Mouse (Mus musculus): ENCODE measurements around the gene Elovl3.
A peak's percentile ranks its signal among the peaks of the same experiment; 100 is the strongest.
"Not testable (repeated sequence)": the region's sequence is repeated elsewhere in the genome, so short reads cannot be mapped to it uniquely, and the experiment has no call there.

The Elovl3 gene

DNA sequence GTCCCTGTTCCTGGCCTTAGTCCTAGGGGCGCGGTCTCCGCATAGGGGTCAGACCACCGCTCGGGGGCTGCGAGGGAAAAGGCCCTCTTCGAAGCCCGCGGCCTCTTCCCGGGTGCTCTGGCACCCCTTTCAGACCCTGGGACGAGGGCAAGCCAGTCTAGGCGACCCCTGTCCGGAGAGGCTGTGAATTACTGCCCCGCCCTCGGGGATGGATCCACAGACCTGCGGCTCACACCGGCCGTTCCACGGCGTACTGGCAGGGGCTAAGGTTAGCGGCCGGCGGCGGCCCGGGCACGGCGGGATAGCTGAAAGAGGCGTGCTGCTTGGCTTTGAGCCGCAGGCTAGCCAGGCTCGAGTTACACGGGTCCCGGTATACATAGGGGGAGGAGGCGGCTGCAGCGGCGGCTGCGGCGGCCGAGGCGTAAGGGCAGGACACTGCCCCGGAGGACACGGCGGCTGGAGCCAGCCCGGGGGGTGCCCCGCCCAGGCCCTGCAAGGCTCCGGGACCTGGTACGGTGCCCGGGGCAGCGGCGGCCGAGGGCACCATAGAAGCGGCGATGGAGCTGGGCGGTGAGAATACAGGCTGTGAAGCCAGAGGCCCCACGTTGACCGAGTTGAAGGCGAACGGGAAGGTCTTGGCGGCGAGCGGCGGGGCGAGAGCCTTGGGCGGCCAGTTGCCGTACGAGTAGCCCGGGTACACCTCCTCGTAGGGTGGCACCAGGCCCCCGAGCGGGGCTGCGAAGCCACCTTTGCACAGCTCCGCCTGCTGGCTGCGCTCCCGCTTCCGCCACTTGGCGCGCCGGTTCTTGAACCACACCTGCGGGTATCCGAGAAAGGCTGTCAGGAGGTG, 4.3 kb downstream of the Elovl3 start:
- DNase-seq: peak; percentile 94

DNA sequence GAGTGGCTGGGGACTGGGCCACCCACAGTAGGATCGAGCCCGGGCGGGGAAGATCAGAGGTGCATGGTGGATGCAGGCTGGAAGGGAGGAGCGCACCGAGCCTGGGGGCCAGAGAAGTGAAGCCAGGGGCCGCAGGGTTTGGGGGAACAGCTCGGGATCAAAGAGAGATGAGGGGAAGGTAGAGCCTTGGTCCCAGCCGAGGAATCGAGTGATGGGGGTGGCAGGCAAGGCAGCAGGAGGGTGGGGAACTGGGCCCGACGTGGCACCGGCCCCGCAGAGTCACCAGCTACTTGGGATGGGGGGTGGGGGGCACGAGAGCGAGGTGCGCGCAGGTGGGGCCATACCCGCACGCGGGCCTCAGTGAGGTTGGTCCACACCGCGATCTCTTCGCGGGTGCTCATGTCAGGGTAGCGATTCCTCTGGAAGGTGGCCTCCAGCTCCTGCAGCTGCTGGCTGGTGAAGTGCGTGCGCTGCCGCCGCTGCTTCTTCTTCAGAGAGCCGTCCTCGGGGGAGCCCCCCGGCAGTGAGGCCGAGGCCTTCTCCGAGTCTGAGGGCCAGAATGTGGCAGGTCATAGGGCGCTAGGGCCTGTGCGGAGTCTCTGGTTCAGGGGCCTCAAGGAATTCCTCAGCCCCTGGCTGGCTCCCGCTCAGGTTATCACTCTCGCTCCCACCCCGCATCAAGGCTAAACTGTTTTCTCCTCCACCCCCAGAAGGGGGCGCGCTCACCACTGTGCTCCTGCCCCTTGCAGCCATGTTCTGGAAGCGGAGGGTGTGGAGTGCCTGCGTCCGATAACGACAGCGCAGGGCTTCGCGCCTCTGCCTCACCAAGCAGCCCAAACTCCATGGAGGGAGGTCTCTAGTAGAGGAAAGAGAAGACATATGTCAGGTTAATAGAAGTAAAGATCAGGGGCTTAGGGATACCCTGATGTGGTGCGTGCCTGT, 5.2 kb downstream of the Elovl3 start:
- DNase-seq: peak; percentile 96

DNA sequence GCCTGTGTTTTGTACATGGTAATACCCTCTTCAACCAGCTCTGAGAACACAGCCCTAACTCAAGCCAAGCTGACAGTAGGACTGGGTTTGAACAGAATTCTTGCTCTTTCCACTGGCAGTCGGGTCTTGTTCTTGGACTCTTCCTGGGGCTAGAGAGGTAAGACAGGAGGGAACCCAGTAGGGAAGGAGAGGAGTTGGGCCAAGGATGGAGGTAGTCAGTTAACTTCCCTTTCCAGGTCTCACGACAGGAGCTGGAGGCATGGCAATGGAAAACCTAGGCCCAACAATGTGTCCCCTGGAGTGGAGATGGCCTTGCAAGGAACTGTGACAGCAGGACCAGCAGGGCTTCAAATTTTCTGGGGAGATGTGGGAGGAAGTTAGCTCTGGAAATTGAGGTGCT, 8.6 kb downstream of the Elovl3 start:
- no peak for DNase-seq

DNA sequence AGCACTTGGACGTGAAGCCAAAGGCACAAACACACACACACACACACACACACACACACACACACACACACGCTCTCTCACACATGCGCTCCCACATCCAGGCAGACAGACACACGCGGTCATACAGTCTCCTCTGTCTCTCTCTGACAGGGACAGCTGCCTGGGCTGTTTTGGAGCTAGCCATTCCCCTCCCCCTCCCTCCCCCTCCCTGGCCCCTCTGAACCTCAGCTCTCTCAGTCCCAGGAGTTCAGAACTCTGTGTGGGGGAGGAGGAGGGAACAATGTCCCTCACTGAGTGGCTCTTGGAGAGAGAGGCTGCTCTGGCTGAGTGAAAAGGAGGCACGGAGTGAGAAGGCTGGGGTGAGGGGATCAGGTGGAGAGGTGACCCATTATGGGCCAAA, 9.4 kb downstream of the Elovl3 start:
- DNase-seq: peak; percentile 71

DNA sequence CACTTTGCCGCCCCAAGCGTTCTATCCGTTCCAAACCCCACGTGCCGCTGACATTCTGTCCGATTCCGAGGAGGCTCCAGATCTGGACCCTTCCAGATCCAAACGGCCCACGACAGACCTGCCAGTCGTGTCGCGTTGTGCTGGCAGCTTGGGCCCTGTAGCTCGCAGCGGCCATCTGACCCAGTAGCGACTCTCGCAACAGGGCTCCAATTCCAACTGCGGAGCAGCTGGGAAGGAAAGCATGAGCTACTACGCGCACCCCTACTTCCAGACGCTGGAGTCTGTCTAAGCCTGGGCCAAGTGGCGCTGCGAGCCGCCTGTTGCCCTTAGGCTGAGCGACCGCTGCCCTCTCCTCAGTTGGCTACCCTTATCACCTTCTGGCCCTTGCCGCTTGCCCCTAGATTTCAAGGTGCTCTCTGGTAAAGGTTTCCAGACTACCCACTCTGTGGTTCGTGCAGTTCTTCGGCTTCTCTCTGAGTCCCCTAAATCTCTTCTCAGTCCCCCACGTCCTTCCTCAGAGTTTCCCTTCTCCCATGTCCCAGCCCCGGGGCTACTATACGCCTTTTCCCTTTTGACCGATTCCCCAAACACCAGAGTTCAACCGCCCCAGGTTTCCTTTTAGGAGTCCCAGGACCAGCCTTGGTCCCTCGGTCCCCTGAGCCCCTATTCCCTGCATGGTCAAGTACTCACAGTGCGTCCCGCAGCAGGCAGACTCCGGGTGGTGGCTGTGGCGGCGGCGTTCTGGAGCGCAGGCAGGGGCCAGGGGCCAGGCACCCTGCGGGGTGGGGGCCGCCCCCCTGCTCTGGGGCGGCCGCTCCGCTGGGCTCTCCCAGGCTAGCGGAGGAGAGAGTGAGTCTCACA, 16.0 kb downstream of the Elovl3 start, which contains the start of gene Pitx3:
Gene Pitx3, minus strand, starts transcription at position 816 of the 861 bp plus-strand sequence.
- DNase-seq: peak; percentile 93

DNA sequence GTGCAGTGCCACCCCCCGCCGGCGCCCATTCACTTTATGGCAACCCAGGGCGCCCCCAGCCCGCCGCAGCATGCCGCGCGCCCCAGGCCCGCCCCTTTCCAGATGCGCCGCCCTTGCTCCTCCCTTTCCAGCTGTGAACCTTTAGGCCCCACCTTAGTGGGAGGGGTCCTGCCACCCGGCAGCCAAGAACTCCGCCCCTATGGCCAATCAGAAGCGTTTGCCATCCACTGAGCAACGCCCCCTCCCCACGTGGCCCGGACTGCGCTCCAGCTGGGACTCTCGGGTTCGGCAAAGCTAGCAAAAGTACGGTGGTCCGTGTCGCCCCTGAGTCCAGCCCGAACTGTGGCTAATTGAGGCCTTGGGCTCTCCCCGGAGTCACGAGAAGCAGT, 16.7 kb downstream of the Elovl3 start:
- peak; percentile 99 for DNase-seq

DNA sequence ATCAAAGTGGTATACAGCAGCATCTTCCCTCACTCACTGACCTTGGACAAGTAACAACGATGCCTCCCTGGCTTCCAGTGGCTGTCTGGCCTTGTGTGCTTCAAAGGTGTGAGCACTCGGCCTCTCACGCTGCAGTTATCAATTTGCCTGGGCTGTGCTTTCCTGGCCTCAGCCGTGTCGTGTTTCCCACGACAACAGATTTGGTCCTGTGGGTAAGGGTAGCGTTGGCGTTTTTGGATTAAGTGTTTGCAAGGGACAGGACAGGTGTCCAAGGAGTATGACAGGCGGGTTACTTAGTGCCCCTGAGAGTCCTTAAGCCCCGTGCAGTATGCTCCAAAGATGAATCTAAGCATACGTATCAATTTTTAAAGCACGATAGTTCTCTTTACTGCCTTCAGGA, 17.4 kb downstream of the Elovl3 start:
- peak; percentile 77 for DNase-seq

DNA sequence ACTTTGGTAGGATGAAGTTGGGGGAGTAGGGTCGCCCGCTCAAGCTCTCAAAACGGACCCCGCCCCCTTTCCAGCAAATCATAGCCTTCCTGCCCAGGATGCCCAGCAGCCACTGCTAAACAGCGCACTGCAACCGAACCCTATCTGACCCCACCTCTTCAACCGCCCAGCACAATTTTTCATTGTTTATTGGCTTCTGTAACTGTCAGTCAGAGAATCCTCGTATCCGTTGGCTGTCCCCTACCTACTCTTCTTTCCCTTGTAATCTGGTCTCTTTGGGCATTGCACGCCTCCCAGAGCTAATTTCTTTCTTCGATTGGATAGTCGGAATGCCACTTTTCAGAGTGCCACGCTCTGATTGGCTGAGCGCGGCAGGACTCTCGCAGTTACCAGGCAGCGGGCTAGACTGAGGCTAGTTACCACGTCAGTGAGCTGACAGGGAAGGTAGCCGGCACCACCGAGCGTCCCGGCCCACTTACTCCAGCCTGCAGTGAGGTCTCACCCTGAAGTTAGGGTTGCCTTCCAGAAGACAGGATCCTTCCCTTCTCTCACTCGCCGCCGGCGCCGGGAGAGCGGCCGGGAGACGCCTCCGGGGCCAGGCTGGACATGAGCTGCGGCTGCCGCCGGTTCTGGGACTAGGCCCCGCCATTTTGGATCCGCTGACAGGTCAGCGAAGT, 20.6 kb downstream of the Elovl3 start, which contains the start of gene Gbf1:
Gene Gbf1, plus strand, starts transcription at position 383 of the 677 bp plus-strand sequence.
- peak; percentile 100 for DNase-seq

DNA sequence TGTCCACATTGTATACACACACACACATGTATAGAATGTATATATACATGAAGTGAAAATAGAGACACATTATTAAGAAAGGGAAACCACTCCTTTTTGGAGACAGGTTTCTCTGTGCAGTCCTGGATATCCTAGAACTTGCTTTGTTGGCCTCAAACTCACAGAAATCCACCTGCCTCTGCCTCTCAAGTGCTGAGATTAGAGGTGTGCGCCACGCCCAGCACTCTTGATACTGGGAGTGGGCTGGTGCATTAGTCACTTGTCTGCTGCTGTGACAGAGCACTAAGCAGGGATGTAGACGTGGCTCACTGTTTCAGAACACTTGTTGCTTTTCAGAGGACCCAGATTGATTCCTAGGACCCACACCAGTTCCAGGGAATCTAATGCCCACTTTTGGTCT, 34.3 kb downstream of the Elovl3 start:
- DNase-seq: peak; percentile 6

DNA sequence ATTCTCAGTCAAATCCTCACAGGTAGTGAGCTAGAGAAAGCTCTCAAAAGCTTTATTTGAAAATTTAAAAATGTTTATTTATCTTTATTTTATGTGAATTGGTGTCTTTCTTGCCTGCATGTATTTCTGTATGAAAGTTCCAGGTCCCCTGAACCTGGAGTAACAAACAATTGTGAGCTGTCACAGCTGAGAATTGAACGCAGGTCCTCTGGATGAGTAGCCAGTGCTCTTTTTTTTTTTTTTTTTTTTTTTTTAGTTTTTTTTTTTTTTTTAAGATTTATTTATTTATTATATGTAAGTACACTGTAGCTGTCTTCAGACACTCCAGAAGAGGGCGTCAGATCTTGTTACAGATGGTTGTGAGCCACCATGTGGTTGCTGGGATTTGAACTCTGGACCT, 35.5 kb downstream of the Elovl3 start:
- DNase-seq: not testable (repeated sequence)

DNA sequence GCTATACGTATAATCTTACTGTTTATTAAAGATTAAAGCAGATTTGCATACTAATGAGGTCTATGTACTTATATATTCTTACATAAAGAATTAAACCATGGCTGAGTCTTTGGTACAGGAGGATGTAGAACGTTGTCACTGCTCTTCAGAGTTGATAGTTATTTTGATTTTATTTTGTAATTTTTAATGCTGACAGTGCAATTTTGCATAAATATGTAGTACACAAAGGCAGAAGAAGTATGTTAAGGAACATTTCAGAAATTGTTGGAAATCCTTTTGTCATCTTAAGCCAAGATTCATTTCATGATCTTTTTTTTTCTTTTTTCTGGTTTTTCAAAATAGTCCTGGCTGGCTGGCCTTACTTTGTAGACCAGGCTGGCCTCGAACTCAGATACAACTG, 37.7 kb downstream of the Elovl3 start:
- DNase-seq: no peak

DNA sequence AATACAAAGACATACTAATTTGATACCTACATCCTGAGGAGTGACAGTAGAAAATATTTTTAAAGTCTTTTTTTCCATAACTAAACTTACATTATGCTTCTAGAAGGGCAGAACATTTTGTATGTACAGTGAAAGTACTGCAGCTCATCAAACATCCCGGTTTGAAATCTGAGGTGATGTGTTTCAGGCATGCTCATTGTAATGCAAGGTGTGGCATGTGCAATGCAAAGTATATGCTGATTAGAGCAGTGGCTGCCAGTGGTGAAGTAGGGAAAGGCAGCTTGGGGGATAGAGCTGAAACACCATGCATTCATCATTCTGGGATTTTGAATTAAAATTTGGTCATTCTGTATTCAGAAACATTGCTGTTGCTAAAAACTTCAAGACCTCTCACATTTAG, 38.2 kb downstream of the Elovl3 start:
- DNase-seq: peak; percentile 43

DNA sequence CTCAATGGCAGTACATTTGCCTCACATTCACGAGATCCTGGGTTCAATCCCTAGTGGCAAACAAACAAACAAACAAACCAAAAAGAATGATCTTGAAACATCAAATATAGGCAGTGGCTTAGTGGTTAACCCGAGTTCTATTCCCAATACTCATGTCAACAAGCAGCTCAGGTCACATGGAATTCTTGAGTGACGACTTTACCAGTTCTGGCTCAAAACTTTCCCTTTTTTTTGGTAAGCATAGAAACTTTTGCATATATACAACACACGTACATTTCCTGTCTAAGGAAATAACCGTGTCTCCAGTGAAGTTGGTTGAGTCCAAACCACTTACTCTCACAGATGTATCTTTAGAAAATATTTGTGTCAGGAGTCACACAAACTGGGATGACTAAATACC, 40.8 kb downstream of the Elovl3 start:
- DNase-seq: no peak

DNA sequence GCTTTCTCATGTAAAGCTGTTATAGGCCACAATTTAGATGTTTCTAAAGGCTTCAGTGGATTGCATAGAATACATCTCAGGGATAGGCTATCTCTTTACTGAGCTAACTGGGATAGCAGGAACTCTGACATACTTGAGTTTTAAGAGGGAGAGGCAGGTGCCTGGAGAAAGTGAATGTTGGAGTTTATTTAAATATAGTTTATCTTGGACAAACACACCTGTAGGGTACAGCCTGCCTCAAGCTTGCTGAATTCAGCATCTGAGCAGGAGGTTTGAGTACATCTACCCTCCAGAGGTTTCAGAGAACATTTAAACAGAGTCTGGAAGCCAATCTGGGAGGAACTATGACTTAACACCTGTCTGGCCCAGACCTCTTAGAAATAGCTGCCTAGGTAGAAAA, 43.5 kb downstream of the Elovl3 start:
- DNase-seq: peak; percentile 14

DNA sequence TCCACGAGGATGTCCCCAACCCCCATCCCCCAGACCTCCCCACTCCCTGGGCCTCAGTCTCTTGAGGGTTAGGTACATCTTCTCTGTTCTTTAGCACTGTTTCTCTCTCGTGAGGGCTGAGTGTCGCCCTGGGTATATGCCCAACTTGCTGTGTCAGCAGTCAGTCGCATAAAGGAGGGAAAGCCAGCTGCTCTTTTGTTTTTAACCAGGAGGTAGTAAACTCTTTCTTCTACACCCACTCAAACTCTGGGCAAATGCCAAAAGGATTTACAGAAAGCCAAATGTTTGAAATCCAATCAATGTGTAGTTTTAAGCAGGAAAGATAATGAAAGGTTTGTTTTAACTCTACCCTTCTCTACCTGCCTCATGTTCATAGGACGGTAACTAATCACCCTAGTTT, 45.3 kb downstream of the Elovl3 start:
- DNase-seq: peak; percentile 65

DNA sequence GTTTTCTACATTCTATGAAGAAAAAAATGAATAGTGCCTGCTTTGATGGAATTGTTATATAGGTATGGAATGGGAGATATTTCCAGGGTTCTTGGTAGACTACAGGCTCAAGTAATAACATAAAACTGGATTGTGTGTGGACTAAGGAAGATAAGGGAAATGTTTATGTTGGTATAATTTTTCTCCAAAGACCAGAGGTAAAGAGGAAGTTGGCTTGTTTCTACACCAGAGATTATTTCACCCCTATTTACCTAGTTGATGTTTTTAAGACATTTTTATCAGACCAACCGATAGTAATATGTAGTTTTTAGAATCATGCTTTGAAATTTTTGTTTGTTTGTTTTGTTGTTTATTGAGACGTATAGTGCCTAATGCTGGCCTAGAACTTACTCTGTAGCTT, 48.6 kb downstream of the Elovl3 start:
- no peak for DNase-seq

DNA sequence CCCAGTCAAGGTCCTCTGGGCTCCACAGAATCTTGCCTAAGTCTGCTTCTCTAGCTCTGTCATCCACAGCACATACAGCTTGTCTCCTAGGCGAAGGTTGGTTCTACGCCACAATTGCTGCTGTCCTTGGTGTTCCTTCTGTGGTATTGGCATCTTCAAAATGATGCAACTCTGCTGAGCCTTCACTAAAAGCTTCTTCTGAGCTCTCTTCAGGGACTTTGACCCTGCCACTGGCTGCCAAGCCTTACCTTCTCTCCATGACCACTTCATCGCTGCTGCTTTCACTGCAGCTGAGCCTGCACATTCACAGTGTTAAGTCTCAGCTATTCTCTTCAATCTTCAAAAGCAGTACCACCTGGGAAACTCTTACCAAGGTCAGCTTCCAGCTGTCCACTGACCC, 50.5 kb downstream of the Elovl3 start:
- no peak for DNase-seq
